ENCODE assay signal across 7 mouse cellular contexts in the genomic region with DNA sequence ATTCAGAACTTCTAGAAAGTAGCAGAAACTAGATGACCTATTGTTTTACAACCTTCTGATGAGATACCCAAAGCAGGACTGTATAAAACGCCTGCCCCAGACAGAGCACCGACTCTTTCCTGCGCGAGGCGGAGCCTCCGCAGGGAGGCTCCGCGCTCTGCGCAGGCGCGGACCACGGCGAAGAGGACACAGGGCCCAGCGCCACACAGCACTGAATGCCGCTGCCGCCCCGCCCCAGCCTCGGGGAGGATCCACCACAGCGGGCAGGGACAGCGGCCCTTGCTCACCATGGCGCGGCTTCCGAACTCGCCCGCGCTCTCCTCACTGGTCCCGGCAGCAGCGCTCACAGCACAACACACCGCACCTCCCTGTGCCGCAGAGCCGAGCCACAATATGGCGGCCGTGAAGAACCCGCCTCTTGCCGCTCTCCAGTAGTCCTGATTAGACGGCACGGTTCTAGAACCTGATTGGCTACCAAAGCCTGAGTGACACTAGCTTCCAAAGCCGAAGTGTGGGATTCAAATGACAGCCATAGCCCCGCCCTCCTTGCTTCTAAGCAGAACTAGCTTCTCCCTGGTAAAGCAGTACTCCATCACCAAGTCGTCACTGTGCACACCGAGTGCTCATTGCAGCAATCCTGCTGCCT. TPM values are rescaled to one million over a fixed set of nuclear protein-coding genes. Genes with fewer than 3 reads are reported as not detected.
DNase-seq lines count a peak whose midpoint lies in the region; ATAC-seq and TF ChIP-seq lines count a peak whose summit lies in the region.

A gene (minus strand): TSS at position 384 of the 646 bp plus-strand sequence.

- H3K4me1 ChIP-seq in embryonic facial prominence, embryonic 10.5 days, result peaks cover 33% of the 10 kb centered on the region
- 0 out of 2 replicates have a peak, but pooled peaks cover 3% of the 10 kb centered on the region for H3K4me1 ChIP-seq in intestine, postnatal 0 days (replicated peaks; ENCODE audit: control insufficient read depth, insufficient read depth, low read length)
- H3K4me1 ChIP-seq in midbrain, embryonic 12.5 days, result peaks cover 26% of the 10 kb centered on the region
- no peaks in the 10 kb centered on the region for H3K4me1 ChIP-seq in small intestine, adult 2 months (ENCODE audit: control insufficient read depth, insufficient read depth, insufficient read length, low read length)

- no peaks in the 10 kb centered on the region for H3K9me3 ChIP-seq in embryonic facial prominence, embryonic 10.5 days
- no peaks in the 10 kb centered on the region for H3K9me3 ChIP-seq in intestine, postnatal 0 days (ENCODE audit: control insufficient read depth)
- no peaks in the 10 kb centered on the region for H3K9me3 ChIP-seq in midbrain, embryonic 12.5 days

- ATAC-seq in intestine, postnatal 0 days, result peak; percentile 100
- ATAC-seq in midbrain, embryonic 12.5 days (ENCODE audit: low FRiP score, low read depth), result peak; percentile 99

- peak within 1 kb of the TSS; percentile 91 for H3K9ac ChIP-seq in intestine, postnatal 0 days (ENCODE audit: low read depth, low read length)
- H3K9ac ChIP-seq in midbrain, embryonic 12.5 days (replicated peaks), result peak within 1 kb of the TSS; percentile 90

- under 1% methylated on average over 41 of the region's 41 CpGs for WGBS in embryonic facial prominence, embryonic 10.5 days
- under 1% methylated on average over 41 of the region's 41 CpGs for WGBS in intestine, postnatal 0 days
- WGBS in midbrain, embryonic 12.5 days, result under 1% methylated on average over 39 of the region's 41 CpGs
- WGBS in small intestine, adult 2 months, result under 1% methylated on average over 41 of the region's 41 CpGs

- no peaks in the 10 kb centered on the region for H3K27me3 ChIP-seq in embryonic facial prominence, embryonic 10.5 days (replicated peaks; ENCODE audit: low read depth, poor library complexity, severe bottlenecking)
- no peaks in the 10 kb centered on the region for H3K27me3 ChIP-seq in intestine, postnatal 0 days (replicated peaks; ENCODE audit: control insufficient read depth, insufficient read depth, low read length)
- no peaks in the 10 kb centered on the region for H3K27me3 ChIP-seq in midbrain, embryonic 12.5 days
- H3K27me3 ChIP-seq in small intestine, adult 2 months (ENCODE audit: control insufficient read depth, insufficient read depth, low read length), result no peaks in the 10 kb centered on the region

- peak; percentile 89 for DNase-seq in adrenal gland, postnatal 10 days
- DNase-seq in embryonic facial prominence, embryonic 10.5 days (ENCODE audit: low spot score), result peak; percentile 93
- DNase-seq in gonadal fat pad, adult 2 months (ENCODE audit: low read depth), result peak; percentile 90
- DNase-seq in left cerebral cortex, postnatal 4 days, result peak; percentile 88

- intact Hi-C loops in left cerebral cortex, postnatal 4 days (cut with DNase I), result no loop called here

- TF ChIP-seq CTCF in intestine, postnatal 0 days (IDR thresholded peaks at IDR 0.05; ENCODE audit: low read depth), result no peak
- TF ChIP-seq CTCF in small intestine, adult 2 months (IDR thresholded peaks at IDR 0.05; ENCODE audit: extremely low read depth, insufficient read length, insufficient replicate concordance, low read depth, low read length), result no peak

- peak within 1 kb of the TSS; percentile 86 for H3K4me3 ChIP-seq in embryonic facial prominence, embryonic 10.5 days
- H3K4me3 ChIP-seq in intestine, postnatal 0 days (ENCODE audit: low read depth, low read length), result peak within 1 kb of the TSS; percentile 87
- H3K4me3 ChIP-seq in midbrain, embryonic 12.5 days, result peak within 1 kb of the TSS; percentile 84
- peak within 1 kb of the TSS; percentile 82 for H3K4me3 ChIP-seq in small intestine, adult 2 months (ENCODE audit: low read depth, low read length)

- H3K27ac ChIP-seq in embryonic facial prominence, embryonic 10.5 days (replicated peaks), result peak within 1 kb of the TSS; percentile 100
- peak within 1 kb of the TSS; percentile 99 for H3K27ac ChIP-seq in intestine, postnatal 0 days (ENCODE audit: low read depth, low read length)
- H3K27ac ChIP-seq in midbrain, embryonic 12.5 days (replicated peaks), result peak within 1 kb of the TSS; percentile 99
- H3K27ac ChIP-seq in small intestine, adult 2 months (ENCODE audit: insufficient read depth, low read depth, low read length), result peak within 1 kb of the TSS; percentile 97

- peak within 1 kb of the TSS; percentile 59 for H3K4me2 ChIP-seq in intestine, postnatal 0 days (replicated peaks; ENCODE audit: low read depth)
- peak within 1 kb of the TSS; percentile 68 for H3K4me2 ChIP-seq in midbrain, embryonic 12.5 days (replicated peaks)

- H3K36me3 ChIP-seq in embryonic facial prominence, embryonic 10.5 days (replicated peaks), result peaks cover 32% of the 10 kb centered on the region
- 0 out of 2 replicates have a peak, but pooled peaks cover under 1% of the 10 kb centered on the region for H3K36me3 ChIP-seq in intestine, postnatal 0 days (ENCODE audit: control insufficient read depth, insufficient read depth)
- H3K36me3 ChIP-seq in midbrain, embryonic 12.5 days, result peaks cover 11% of the 10 kb centered on the region; the same call in 1 of the 2 replicates
- peaks cover 2% of the 10 kb centered on the region; the same call in 1 of the 2 replicates for H3K36me3 ChIP-seq in small intestine, adult 2 months (ENCODE audit: control insufficient read depth, insufficient read depth, low read length)

- TF ChIP-seq POLR2A in small intestine, adult 2 months (IDR thresholded peaks at IDR 0.05; ENCODE audit: low read depth, low read length), result peak; percentile 73

RNA-seq across cellular contexts. Expression of the gene that starts here (rescaled TPM):
- total RNA-seq in adrenal gland, postnatal 10 days (2021), result 1 to 10 TPM in 1 of 2 experiments, not detected in 1; 2.8 TPM
- polyA plus RNA-seq in embryonic facial prominence, embryonic 10.5 days (2016; fragmentation: Nextera tagmentation; extraction: Ambion mirVana), result 1.2 TPM in 1 of 2 replicates, not detected in the other
- 0.25 TPM in 1 of 2 replicates, not detected in the other for polyA plus RNA-seq in gonadal fat pad, adult 2 months (2012; rRNA removed)
- polyA plus RNA-seq in intestine, postnatal 0 days (2015; fragmentation: Nextera tagmentation; extraction: Ambion mirVana), result 0.43 TPM in 1 of 2 replicates, not detected in the other
- total RNA-seq in left cerebral cortex, postnatal 4 days (2021), result 1 to 10 TPM in 1 of 2 experiments, under 1 TPM in 1; 0.70 to 1.6 TPM
- 0.71 TPM in 1 of 2 replicates, not detected in the other for polyA plus RNA-seq in midbrain, embryonic 12.5 days (2016; fragmentation: Nextera tagmentation; extraction: Ambion mirVana)
- polyA plus RNA-seq in small intestine, adult 2 months (2012; rRNA removed), result not detected in 2 replicates

Comparison
In these comparisons a context has a peak if more than half of its experiments do, and no peak if none do; other contexts are left out.
1. Peak in every context shown above with its lines: DNase-seq, ATAC-seq, H3K4me3 ChIP-seq and H3K27ac ChIP-seq.
2. Peak in DNase-seq in gonadal fat pad, adult 2 months; RNA of the gene not detected or under 1 TPM.
3. Peak in ATAC-seq, H3K4me3 ChIP-seq, H3K27ac ChIP-seq, H3K9ac ChIP-seq and H3K4me2 ChIP-seq in intestine, postnatal 0 days; RNA of the gene not detected or under 1 TPM.
4. Peak in ATAC-seq, H3K4me3 ChIP-seq, H3K27ac ChIP-seq, H3K9ac ChIP-seq and H3K4me2 ChIP-seq in midbrain, embryonic 12.5 days; RNA of the gene not detected or under 1 TPM.